Mouse (Mus musculus) bone marrow macrophage, adult 2 months (primary cell): ENCODE measurements around the gene Ganab.

Experiments used
- CTCF ChIP-seq: IDR thresholded peaks from 2 replicates; pipeline ENCODE4 v1.5.1; 2012; ENCODE audit warnings: low read depth, mild to moderate bottlenecking, low read length, moderate library complexity
- POLR2A ChIP-seq: IDR thresholded peaks from 2 replicates; pipeline ENCODE4 v1.6.1; 2012; ENCODE audit warnings: mild to moderate bottlenecking, low read depth, low read length, borderline replicate concordance

GRCm38 (mm10) chr19:8929224-8930088 is 31.6 kb downstream of the Ganab start, which contains the start of the genes Rom1 and Eml3:
- TF ChIP-seq POLR2A (no peak), CTCF (no peak; the same call in 1 of the 2 replicates)
